Mouse (Mus musculus) retina, postnatal 7 days (tissue): Measurements from ENCODE around the gene Cdipt.

Experiments used
- DNase-seq: peaks from one replicate; pipeline ENCODE4 v3.0.0-alpha.2; 2012; ENCODE audit warnings: low read depth, low spot score

Cdipt gene

GRCm38 (mm10) chr7:126975893-126975949 lies at the start of gene Cdipt:
Gene Cdipt (plus strand): TSS chr7:126975914.
- DNase-seq: no peak

- no peak for DNase-seq
Measured at GRCm38 (mm10) chr7:126926299-126926698, 49.4 kb upstream of the Cdipt start.

DNA sequence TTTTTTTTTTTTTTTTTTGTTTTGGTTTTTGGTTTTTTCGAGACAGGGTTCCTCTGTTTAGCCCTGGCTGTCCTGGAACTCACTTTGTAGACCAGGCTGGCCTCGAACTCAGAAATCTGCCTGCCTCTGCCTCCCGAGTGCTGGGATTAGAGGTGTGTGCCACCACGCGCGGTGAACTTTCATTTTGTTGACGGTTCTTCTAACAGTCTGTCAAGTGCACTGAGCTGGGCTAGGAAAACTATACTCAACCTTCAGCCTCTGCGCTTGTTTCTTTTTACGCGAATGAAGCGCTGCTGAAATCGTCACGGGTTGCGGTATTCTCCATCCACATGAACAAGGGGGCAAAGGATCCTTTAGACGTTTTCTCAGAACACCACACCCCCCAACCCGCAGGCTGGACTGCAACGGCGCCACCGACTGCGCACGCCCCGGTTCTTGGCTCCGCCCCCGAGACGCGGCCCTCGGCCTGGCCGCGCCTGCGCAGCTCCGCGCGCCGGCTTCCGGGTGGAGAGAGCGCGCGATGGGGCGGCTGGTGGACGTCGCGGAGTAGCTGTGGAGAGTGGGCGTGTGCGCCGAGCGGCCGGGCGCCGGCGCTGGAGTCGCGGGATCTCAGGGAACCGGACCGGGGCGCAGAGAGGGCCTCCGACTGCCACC lies 47.2 kb upstream of the Cdipt start, which contains the start of gene Kctd13:
TSS of gene Kctd13 (plus strand) at position 496 of the 654 bp plus-strand sequence.
- DNase-seq: peak; percentile 88

GRCm38 (mm10) chr7:126929046-126929445 lies 46.7 kb upstream of the Cdipt start:
- no peak for DNase-seq

DNA sequence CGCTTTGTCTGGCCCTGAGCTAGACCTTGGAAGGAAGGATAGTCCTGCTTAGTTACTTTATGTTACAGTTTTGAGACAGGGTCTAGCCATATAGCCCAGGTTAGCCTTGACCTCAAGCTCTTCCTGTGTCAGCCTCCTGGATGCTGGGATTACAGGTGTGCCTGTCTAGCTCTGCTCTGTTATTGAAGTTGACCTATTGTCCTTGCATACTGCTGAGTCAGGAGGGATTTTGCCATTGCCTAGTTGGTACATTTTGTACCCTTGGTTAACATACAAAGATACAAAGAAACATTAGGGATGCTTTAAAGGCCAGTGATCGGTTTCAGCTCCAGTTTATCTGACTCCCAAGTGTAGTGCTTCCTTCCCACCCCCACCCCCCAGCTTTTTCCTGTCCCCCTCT lies 43.1 kb upstream of the Cdipt start:
- DNase-seq: no peak

DNA sequence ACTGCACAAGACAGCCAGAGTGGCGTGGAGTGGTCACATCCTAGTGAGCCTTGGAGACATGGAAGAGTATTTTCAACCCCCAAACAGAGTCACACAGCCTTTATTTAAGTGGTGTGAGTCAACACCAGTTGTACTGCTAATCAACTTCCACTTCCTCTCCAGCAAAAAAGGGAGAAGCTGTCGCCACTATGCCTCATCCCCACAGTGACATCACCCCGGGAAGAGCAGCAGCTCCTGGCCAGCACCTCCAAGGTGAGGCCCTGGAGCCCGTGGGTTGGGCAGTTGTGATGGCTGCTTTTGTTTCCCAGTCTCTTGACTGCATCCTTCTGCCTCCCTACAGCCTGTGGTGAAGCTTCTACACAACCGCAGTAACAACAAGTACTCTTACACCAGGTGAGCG lies 34.5 kb upstream of the Cdipt start:
- DNase-seq: no peak

DNA sequence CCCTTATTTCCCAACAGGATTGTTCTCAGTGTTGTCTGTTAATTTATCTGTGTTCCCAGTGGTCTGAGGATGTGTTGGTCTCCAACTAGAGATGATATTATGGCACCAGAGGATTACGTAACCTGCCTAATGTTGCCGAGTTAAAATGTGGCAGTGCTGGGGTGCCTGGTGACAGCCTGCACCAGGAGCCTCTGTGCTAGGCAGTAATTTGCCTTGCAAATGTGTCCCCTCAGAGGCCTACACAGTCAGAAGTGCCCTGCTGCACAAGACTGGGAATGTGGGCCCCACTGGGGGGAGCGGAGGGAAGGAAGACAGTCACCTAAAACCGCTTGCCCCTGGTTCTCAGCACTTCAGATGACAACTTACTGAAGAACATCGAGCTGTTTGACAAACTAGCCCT lies 33.9 kb upstream of the Cdipt start:
- DNase-seq: no peak

DNA sequence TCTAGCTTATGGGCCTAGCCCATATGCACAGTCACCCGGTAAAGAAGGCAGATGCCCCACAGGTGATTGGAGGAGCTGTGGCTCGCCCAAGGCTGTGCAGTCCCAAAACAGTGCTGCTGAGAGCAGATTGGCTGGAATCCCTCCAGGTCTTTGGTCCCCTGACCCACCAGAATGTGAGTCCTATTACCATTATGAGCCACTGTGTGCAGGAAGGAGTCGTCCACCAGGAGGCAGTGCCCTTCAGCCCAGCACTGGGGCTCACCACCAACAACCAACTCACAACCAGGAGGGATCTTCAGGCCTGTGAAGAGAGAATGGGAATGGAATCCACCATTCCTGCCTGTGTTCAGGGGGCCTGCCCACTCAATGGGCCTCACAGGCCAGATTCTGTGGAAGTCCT lies 29.2 kb upstream of the Cdipt start:
- DNase-seq: peak; percentile 28

DNA sequence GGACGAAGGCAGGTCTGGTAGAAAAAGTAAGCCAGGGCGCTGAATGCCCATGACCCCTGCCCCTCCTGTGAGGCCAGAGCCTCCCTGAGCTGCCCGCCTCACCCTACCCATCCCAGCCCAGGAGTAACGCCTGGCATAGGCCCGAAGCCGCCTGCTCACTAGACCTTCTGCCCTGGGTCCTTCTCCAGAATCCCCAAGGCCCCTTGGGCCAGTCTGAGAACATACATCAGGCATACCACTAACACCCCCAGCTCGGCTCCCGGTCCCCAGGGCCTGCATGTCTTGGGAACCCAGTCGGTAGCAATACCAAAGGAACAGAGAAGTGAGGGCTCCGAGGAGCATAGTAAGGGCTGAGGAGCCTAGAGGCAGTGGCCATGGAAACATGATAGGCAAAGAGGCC lies 27.1 kb upstream of the Cdipt start:
- no peak for DNase-seq

DNA sequence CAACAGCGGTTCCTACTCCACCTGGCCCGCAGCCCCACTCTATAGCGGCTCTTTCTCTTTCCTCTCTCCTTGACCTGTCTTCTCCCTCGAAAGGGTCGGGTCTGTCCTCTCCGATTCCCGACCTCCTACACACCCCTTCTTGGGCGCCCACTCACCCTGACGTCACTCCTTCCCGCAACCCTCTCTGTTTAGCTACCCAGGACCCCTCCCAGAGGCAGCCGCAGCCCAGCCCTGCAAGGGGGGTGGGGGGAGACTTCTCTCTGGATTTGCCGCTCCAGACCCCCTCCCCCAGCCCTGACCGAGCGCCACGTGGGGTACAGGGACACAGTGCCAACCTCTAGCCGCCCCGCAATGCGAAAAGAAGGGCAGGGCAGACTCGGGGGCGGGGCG lies 26.3 kb upstream of the Cdipt start, which contains the start of gene Asphd1:
TSS of gene Asphd1 (minus strand) at position 180 of the 390 bp plus-strand sequence.
- DNase-seq: no peak

GRCm38 (mm10) chr7:126949793-126950646 lies 25.7 kb upstream of the Cdipt start, which contains the start of gene Sez6l2:
Gene Sez6l2 (plus strand): TSS chr7:126950563.
- DNase-seq: peak; percentile 67

- no peak for DNase-seq
Measured at GRCm38 (mm10) chr7:126950647-126951615, 24.8 kb upstream of the Cdipt start.

- DNase-seq: no peak
Measured at GRCm38 (mm10) chr7:126951741-126952140, 24.0 kb upstream of the Cdipt start.

DNA sequence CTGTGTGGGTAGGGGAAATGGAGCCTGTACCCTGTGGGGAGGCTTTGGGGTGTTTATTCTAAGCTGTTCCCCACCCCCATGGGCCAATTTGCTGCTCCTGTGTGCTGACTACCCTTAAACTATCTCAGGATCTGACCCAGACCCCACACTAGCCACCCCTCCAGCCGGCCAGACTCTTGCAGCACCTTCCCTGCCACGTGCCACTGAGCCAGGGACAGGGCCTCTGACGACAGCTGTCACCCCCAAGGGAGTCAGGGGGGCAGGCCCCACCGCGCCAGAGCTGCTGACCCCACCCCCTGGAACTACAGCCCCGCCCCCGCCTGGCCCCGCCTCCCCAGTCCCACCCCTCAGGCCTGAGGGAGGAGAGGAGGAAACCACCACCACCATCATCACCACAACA lies 23.1 kb upstream of the Cdipt start:
- no peak for DNase-seq

GRCm38 (mm10) chr7:126955125-126955524 lies 20.6 kb upstream of the Cdipt start:
- DNase-seq: no peak

GRCm38 (mm10) chr7:126959780-126960179 lies 15.9 kb upstream of the Cdipt start:
- DNase-seq: no peak

- no peak for DNase-seq
Measured at GRCm38 (mm10) chr7:126961095-126961494, 14.6 kb upstream of the Cdipt start.

DNA sequence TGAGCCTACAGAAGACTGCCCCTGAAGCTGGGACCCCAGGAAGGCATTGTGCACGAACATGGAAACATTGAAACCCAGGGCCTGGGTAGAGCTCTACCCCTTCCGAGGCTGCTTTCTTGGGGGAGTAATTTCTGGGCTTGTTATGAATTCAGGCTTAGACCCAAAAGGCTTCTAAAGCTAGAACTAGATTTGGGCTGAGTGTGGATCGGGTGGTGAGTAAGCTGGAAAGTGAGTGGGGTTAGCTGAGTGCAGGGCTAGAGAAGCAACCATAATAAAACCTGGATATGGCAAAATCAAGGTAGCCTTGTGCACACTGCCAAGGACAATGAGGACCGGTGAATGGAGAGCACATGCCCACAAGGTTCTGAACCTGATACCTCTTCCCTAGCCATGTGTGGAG lies 13.7 kb upstream of the Cdipt start:
- no peak for DNase-seq

- DNase-seq: no peak
Measured at GRCm38 (mm10) chr7:126963548-126964286, 12.0 kb upstream of the Cdipt start.

DNA sequence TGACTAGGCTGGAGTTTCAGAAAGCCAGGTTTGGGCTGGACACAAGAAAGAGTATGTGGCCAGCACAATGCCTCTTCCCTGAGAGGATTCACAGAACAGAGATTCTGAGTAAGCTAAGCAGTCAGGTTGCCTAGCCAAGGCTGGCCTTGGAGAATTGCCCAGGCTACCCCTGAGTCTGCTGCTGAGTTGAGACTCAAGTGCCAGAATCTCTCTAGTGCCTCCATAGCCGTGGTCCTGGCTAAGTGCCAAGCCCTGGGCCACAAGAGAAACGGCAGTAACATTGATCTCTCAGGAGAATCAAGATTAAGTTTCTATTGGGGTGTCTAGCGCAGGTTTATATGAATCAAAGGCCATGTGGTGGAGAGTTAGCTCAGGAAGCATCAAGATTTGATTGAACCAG lies 10.1 kb upstream of the Cdipt start:
- DNase-seq: no peak

DNA sequence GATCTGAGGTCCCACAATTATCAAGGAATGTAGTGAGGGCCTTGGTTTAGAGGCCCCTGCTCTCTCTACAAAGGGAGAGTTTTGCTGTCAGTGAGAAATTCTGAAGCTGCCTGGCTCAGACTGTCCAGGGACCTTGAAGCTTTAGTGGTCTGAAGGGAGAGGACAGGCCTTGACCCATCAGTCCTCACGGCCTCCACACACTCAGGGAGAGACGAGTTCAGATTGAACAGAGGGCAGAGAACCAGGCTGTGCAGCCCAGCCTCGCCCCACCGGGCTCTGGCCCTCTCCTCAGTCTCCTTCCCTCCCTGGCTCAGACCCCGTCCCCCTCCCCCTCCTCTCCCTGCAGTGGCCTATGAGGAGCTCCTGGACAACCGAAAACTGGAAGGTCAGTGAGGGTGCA lies 8.4 kb upstream of the Cdipt start:
- DNase-seq: no peak

DNA sequence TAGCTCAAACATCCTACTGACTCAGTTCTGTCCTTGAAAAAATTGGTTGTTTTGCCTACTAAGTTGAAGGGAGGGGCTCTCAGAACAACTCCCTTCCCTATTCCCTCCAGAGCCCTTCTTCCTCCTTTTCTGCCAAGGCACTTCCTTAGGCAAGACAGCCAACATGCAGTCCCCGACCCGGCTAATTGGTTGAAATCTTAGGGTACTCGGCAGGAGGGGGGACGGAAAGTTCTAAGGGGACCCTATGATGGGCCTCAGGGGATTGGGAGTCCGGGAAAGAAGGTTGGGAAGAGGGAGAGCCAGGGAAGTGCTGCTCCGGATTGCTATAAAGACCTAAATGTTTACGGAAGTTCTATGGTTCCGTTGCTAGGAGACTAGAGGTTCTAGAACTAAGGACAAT lies 221 bp upstream of the Cdipt start:
- DNase-seq: no peak
